ENCODE assay signal across 8 mouse cellular contexts in genomic region chr1:175041167-175041817, GRCm38 (mm10).
A peak's percentile ranks its signal among the peaks of the same experiment; 100 is the strongest.
DNase-seq lines count a peak whose midpoint lies in the region; TF ChIP-seq lines count a peak whose summit lies in the region.

No protein-coding gene starts in this region.

- H3K36me3 ChIP-seq in hindbrain, embryonic 10.5 days = no peaks in the 10 kb centered on the region

- H3K9me3 ChIP-seq in hindbrain, embryonic 10.5 days = no peaks in the 10 kb centered on the region

- no peak overlapping the region for H3K4me3 ChIP-seq in gastrocnemius, adult 2 months
- no peak overlapping the region for H3K4me3 ChIP-seq in hindbrain, embryonic 10.5 days
- no peak overlapping the region for H3K4me3 ChIP-seq in layer of hippocampus, adult 2 months

- WGBS in hindbrain, embryonic 10.5 days = 73% methylated on average over 4 of the region's 4 CpGs

- H3K27me3 ChIP-seq in hindbrain, embryonic 10.5 days (ENCODE audit: insufficient read depth, poor library complexity, severe bottlenecking) = no peaks in the 10 kb centered on the region

- peaks cover 4% of the 10 kb centered on the region; the same call in 1 of the 2 replicates for H3K4me1 ChIP-seq in hindbrain, embryonic 10.5 days (replicated peaks)

- peak; percentile 19 for DNase-seq in gastrocnemius, adult 2 months
- no peak for DNase-seq in gastrocnemius, postnatal 36 days
- peak; percentile 45 for DNase-seq in Muller cell, postnatal 12 days (ENCODE audit: inconsistent ontology term)
- DNase-seq in cerebellum, postnatal 14 days = peak; percentile 83 to 84
- peak; percentile 25 for DNase-seq in hindbrain, embryonic 10.5 days (ENCODE audit: low spot score)
- peak; percentile 55 to 73 for DNase-seq in layer of hippocampus, adult 2 months (ENCODE audit: low spot score in 2 of 2)
- DNase-seq in lung, postnatal 25 days (ENCODE audit: low spot score) = peak; percentile 18
- peak; percentile 40 for DNase-seq in telencephalon, adult 2 months (ENCODE audit: low read depth, low spot score)

- intact Hi-C loops in gastrocnemius, adult 2 months (cut with DNase I) = loop anchor here (5.0 kb wide), 1 partner anchor 881 kb away; the partner anchor contains the start of gene Gm38100
- intact Hi-C loops in gastrocnemius, postnatal 36 days (cut with DNase I) = no loop called here

- TF ChIP-seq CTCF in gastrocnemius, adult 2 months (IDR thresholded peaks at IDR 0.05) = peak; percentile 53
- TF ChIP-seq CTCF in layer of hippocampus, adult 2 months (conservative IDR thresholded peaks at IDR 0.05) = peak; percentile 84

- no peak overlapping the region for H3K27ac ChIP-seq in gastrocnemius, adult 2 months
- no peak overlapping the region for H3K27ac ChIP-seq in hindbrain, embryonic 10.5 days
- H3K27ac ChIP-seq in layer of hippocampus, adult 2 months = no peak overlapping the region

Comparison
In these comparisons a context has a peak if more than half of its experiments do, and no peak if none do; other contexts are left out.
1. DNase-seq: peak in gastrocnemius, adult 2 months (single experiment), Muller cell, postnatal 12 days (single experiment), cerebellum, postnatal 14 days (2 of 2), hindbrain, embryonic 10.5 days (single experiment), layer of hippocampus, adult 2 months (2 of 2), lung, postnatal 25 days (single experiment) and telencephalon, adult 2 months (single experiment); none in gastrocnemius, postnatal 36 days (0 of 2).